Mouse (Mus musculus): ENCODE measurements at regions not wholly inside any gene's neighbourhood (a gene's known extent, or its start where the extent isn't known, plus 50 kb on each side); places are given as distances from the start of the nearest gene placed in this dataset.
"Not testable (repeated sequence)": the region's sequence is repeated elsewhere in the genome, so short reads cannot be mapped to it uniquely, and the experiment has no call there.

GRCm38 (mm10) chr4:101366905-101367679, 52.0 kb upstream of the Ak4 start:
- H3K4me2 ChIP-seq (replicated peaks; ENCODE audit: low read depth, low read length) = no peak overlapping the region
- H3K4me1 ChIP-seq (ENCODE audit: control insufficient read depth, insufficient read depth, low read length) = no peaks in the 10 kb centered on the region
- peak; percentile 49; the same call in 1 of the 2 replicates for ATAC-seq (ENCODE audit: low FRiP score, low TSS enrichment)
- no peak overlapping the region for H3K9ac ChIP-seq (ENCODE audit: low read depth, low read length)
- H3K36me3 ChIP-seq (ENCODE audit: control insufficient read depth, insufficient read depth, low read length) = no peaks in the 10 kb centered on the region
- H3K27ac ChIP-seq (ENCODE audit: low read depth, low read length) = no peak overlapping the region
- H3K9me3 ChIP-seq (ENCODE audit: control insufficient read depth, low read length) = no peaks in the 10 kb centered on the region
- H3K27me3 ChIP-seq (ENCODE audit: control insufficient read depth, insufficient read depth, low read length) = no peaks in the 10 kb centered on the region
- H3K4me3 ChIP-seq (ENCODE audit: low read length) = no peak overlapping the region
- 67% methylated on average over 13 of the region's 13 CpGs for WGBS

- no peaks in the 10 kb centered on the region for H3K36me3 ChIP-seq (ENCODE audit: control insufficient read depth, insufficient read depth, low read length)
- no peak overlapping the region for H3K4me3 ChIP-seq (ENCODE audit: low read length)
- H3K4me1 ChIP-seq (ENCODE audit: control insufficient read depth, insufficient read depth, low read length) = no peaks in the 10 kb centered on the region
- H3K27me3 ChIP-seq (ENCODE audit: control insufficient read depth, insufficient read depth, low read length) = no peaks in the 10 kb centered on the region
- no peak overlapping the region for H3K27ac ChIP-seq (ENCODE audit: low read depth, low read length)
- H3K4me2 ChIP-seq (replicated peaks; ENCODE audit: low read depth, low read length) = no peak overlapping the region
- ATAC-seq (ENCODE audit: low FRiP score, low TSS enrichment) = no peak
- 79% methylated on average over 3 of the region's 3 CpGs for WGBS
- no peaks in the 10 kb centered on the region for H3K9me3 ChIP-seq (ENCODE audit: control insufficient read depth, low read length)
- no peak overlapping the region for H3K9ac ChIP-seq (ENCODE audit: low read depth, low read length)
Observed at GRCm38 (mm10) chr4:101365299-101365698, 53.8 kb upstream of the Ak4 start.

- Histone ChIP-seq H3K27me3 (ENCODE audit: control insufficient read depth, insufficient read depth, low read length) (no peaks in the 10 kb centered on the region), H3K9me3 (ENCODE audit: control insufficient read depth, low read length) (no peaks in the 10 kb centered on the region)
- 94% methylated on average over 2 of the region's 2 CpGs for whole genome bisulfite sequencing
Observed at GRCm38 (mm10) chr4:101364716-101365115, 54.4 kb upstream of the Ak4 start.

GRCm38 (mm10) chr4:101363231-101363630, 55.8 kb upstream of the Ak4 start:
- H3K9me3 ChIP-seq (ENCODE audit: control insufficient read depth, low read length); H3K4me1 ChIP-seq (ENCODE audit: control insufficient read depth, insufficient read depth, low read length); ATAC-seq (ENCODE audit: low FRiP score, low TSS enrichment); H3K9ac ChIP-seq (ENCODE audit: low read depth, low read length); H3K27ac ChIP-seq (ENCODE audit: low read depth, low read length); H3K4me3 ChIP-seq (ENCODE audit: low read length); H3K4me2 ChIP-seq (replicated peaks; ENCODE audit: low read depth, low read length); H3K27me3 ChIP-seq (ENCODE audit: control insufficient read depth, insufficient read depth, low read length); H3K36me3 ChIP-seq (ENCODE audit: control insufficient read depth, insufficient read depth, low read length): not testable (repeated sequence)
- 94% methylated on average over 1 of the region's 1 CpGs for WGBS

More at GRCm38 (mm10) chr4:101364716-101365115, 54.4 kb upstream of the Ak4 start:
- no peak overlapping the region for H3K4me2 ChIP-seq (replicated peaks; ENCODE audit: low read depth, low read length)
- no peaks in the 10 kb centered on the region for H3K4me1 ChIP-seq (ENCODE audit: control insufficient read depth, insufficient read depth, low read length)
- no peaks in the 10 kb centered on the region for H3K36me3 ChIP-seq (ENCODE audit: control insufficient read depth, insufficient read depth, low read length)
- H3K4me3 ChIP-seq (ENCODE audit: low read length) = no peak overlapping the region
- no peak overlapping the region for H3K27ac ChIP-seq (ENCODE audit: low read depth, low read length)
- H3K9ac ChIP-seq (ENCODE audit: low read depth, low read length) = no peak overlapping the region
- no peak for ATAC-seq (ENCODE audit: low FRiP score, low TSS enrichment)

DNA sequence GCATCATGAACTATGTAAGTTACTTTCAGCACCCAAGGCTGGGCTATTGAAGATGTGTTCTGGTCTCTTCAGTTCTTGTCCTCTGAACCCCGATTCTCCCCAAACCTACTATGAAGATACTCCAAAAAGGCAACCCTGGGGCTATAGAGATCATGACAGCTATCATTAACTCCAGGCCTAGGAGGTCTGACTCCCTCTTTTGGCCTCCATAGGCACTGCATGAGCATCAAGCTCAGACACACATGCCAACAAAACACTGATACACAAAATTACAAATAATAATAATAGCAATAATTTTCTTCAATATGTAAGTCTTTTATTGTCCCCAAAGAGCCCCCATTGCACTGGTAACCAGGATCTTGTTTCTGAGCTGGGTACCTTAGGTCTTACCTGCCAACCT, 57.3 kb upstream of the Ak4 start:
- ATAC-seq (ENCODE audit: low FRiP score, low TSS enrichment) = no peak
- Histone ChIP-seq H3K4me3 (ENCODE audit: low read length) (no peak overlapping the region), H3K9ac (ENCODE audit: low read depth, low read length) (no peak overlapping the region), H3K9me3 (ENCODE audit: control insufficient read depth, low read length) (no peaks in the 10 kb centered on the region), H3K4me2 (replicated peaks; ENCODE audit: low read depth, low read length) (no peak overlapping the region), H3K27ac (ENCODE audit: low read depth, low read length) (no peak overlapping the region), H3K4me1 (ENCODE audit: control insufficient read depth, insufficient read depth, low read length) (peaks cover 5% of the 10 kb centered on the region; the same call in 1 of the 2 replicates), H3K27me3 (ENCODE audit: control insufficient read depth, insufficient read depth, low read length) (no peaks in the 10 kb centered on the region), H3K36me3 (ENCODE audit: control insufficient read depth, insufficient read depth, low read length) (no peaks in the 10 kb centered on the region)
- 90% methylated on average over 1 of the region's 1 CpGs for whole genome bisulfite sequencing

DNA sequence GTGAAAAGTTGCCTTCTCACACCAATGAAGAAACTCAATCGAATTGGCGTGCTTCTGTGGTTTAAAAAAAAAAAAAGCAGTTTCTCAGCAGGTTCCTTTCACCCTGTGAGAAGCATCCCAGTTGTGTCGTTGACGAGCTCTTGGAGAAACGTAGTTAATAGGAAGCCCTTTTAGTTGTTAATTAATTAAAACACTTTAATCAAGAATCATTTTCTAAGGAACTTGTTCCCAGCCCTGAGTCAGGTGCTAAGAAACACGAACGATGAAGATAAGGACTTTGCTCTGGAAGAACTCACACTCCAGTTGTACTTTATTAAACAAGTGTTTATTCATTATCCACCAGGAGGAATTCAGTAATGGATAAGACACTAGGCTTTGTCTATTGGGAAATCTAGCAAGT, 58.8 kb upstream of the Ak4 start:
- H3K9ac ChIP-seq (ENCODE audit: low read depth, low read length) = no peak overlapping the region
- peaks cover 8% of the 10 kb centered on the region; the same call in 1 of the 2 replicates for H3K4me1 ChIP-seq (ENCODE audit: control insufficient read depth, insufficient read depth, low read length)
- no peaks in the 10 kb centered on the region for H3K36me3 ChIP-seq (ENCODE audit: control insufficient read depth, insufficient read depth, low read length)
- no peaks in the 10 kb centered on the region for H3K9me3 ChIP-seq (ENCODE audit: control insufficient read depth, low read length)
- H3K4me2 ChIP-seq (replicated peaks; ENCODE audit: low read depth, low read length) = no peak overlapping the region
- H3K4me3 ChIP-seq (ENCODE audit: low read length) = no peak overlapping the region
- ATAC-seq (ENCODE audit: low FRiP score, low TSS enrichment) = no peak
- WGBS = 82% methylated on average over 7 of the region's 7 CpGs
- H3K27me3 ChIP-seq (ENCODE audit: control insufficient read depth, insufficient read depth, low read length) = no peaks in the 10 kb centered on the region
- no peak overlapping the region for H3K27ac ChIP-seq (ENCODE audit: low read depth, low read length)

GRCm38 (mm10) chr4:101359119-101359518, 60.0 kb upstream of the Ak4 start:
- Histone ChIP-seq H3K36me3 (ENCODE audit: control insufficient read depth, insufficient read depth, low read length) (no peaks in the 10 kb centered on the region), H3K9ac (ENCODE audit: low read depth, low read length) (no peak overlapping the region), H3K9me3 (ENCODE audit: control insufficient read depth, low read length) (no peaks in the 10 kb centered on the region), H3K4me1 (ENCODE audit: control insufficient read depth, insufficient read depth, low read length) (peaks cover 17% of the 10 kb centered on the region; the same call in 1 of the 2 replicates), H3K27me3 (ENCODE audit: control insufficient read depth, insufficient read depth, low read length) (no peaks in the 10 kb centered on the region), H3K4me3 (ENCODE audit: low read length) (no peak overlapping the region), H3K4me2 (replicated peaks; ENCODE audit: low read depth, low read length) (no peak overlapping the region), H3K27ac (ENCODE audit: low read depth, low read length) (no peak overlapping the region)
- 84% methylated on average over 5 of the region's 5 CpGs for WGBS
- no peak for ATAC-seq (ENCODE audit: low FRiP score, low TSS enrichment)

GRCm38 (mm10) chr4:101358525-101358924, 60.6 kb upstream of the Ak4 start:
- WGBS = 98% methylated on average over 3 of the region's 3 CpGs
- H3K4me3 ChIP-seq (ENCODE audit: low read length) = no peak overlapping the region
- no peaks in the 10 kb centered on the region for H3K36me3 ChIP-seq (ENCODE audit: control insufficient read depth, insufficient read depth, low read length)
- peaks cover 17% of the 10 kb centered on the region; the same call in 1 of the 2 replicates for H3K4me1 ChIP-seq (ENCODE audit: control insufficient read depth, insufficient read depth, low read length)
- ATAC-seq (ENCODE audit: low FRiP score, low TSS enrichment) = no peak
- no peaks in the 10 kb centered on the region for H3K27me3 ChIP-seq (ENCODE audit: control insufficient read depth, insufficient read depth, low read length)
- no peak overlapping the region for H3K4me2 ChIP-seq (replicated peaks; ENCODE audit: low read depth, low read length)
- no peak overlapping the region for H3K9ac ChIP-seq (ENCODE audit: low read depth, low read length)
- H3K9me3 ChIP-seq (ENCODE audit: control insufficient read depth, low read length) = no peaks in the 10 kb centered on the region
- H3K27ac ChIP-seq (ENCODE audit: low read depth, low read length) = no peak overlapping the region

DNA sequence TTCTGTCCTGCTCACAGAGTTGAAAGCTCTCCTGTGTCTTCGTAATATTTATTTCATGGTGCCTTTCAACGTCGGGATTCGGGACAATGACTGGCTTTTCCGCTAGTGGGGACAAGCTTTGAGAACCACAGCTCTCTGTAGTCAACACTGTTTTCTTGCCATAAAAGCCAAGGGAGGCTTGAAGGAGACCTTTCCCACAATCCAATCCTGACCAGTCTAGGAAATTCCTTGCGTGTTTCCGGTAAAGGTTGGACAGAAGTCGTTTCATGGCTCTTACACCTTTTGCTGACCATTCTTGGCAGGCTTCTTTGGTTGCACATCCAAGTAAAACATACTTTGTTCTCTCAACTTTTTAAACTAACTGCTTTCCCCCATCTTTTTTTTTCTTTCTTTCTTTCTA, 61.2 kb upstream of the Ak4 start:
- Histone ChIP-seq H3K36me3 (ENCODE audit: control insufficient read depth, insufficient read depth, low read length) (no peaks in the 10 kb centered on the region), H3K27ac (ENCODE audit: low read depth, low read length) (no peak overlapping the region), H3K4me3 (ENCODE audit: low read length) (no peak overlapping the region), H3K9ac (ENCODE audit: low read depth, low read length) (no peak overlapping the region), H3K4me2 (replicated peaks; ENCODE audit: low read depth, low read length) (peak overlapping the region; percentile 91), H3K9me3 (ENCODE audit: control insufficient read depth, low read length) (no peaks in the 10 kb centered on the region), H3K27me3 (ENCODE audit: control insufficient read depth, insufficient read depth, low read length) (no peaks in the 10 kb centered on the region), H3K4me1 (ENCODE audit: control insufficient read depth, insufficient read depth, low read length) (peaks cover 17% of the 10 kb centered on the region; the same call in 1 of the 2 replicates)
- WGBS = 83% methylated on average over 8 of the region's 8 CpGs
- no peak for ATAC-seq (ENCODE audit: low FRiP score, low TSS enrichment)
